Mouse (Mus musculus) olfactory bulb, adult 2 months (tissue): ENCODE measurements around the gene Gm28961. TPM values are rescaled to one million over a fixed set of nuclear protein-coding genes. Genes with fewer than 3 reads are reported as not detected.
"Not testable (repeated sequence)": the region's sequence is repeated elsewhere in the genome, so short reads cannot be mapped to it uniquely, and the experiment has no call there.

Experiments used
- H3K27ac ChIP-seq: fragments of 200-500 bp; 2 replicates; pipeline ENCODE4 v1.5.1; 2012; ENCODE audit warnings: low read depth, low read length; ENCODE audit not compliant: insufficient read depth
- H3K4me1 ChIP-seq: fragments of 200-500 bp; 2 replicates; pipeline ENCODE4 v1.6.1; 2012; ENCODE audit warnings: low read length; ENCODE audit not compliant: control insufficient read depth, insufficient read depth
- H3K4me3 ChIP-seq: fragments of 200-500 bp; 2 replicates; pipeline ENCODE4 v1.5.1; 2012; ENCODE audit warnings: mild to moderate bottlenecking, low read depth, low read length, moderate library complexity; ENCODE audit not compliant: insufficient read depth
- WGBS: fragments of 180-500 bp; shearing (Covaris S2); methylation state at CpG from one replicate; pipeline ENCODE4 v1.1.7; 2018; 5-methylcytosine and 5-hydroxymethylcytosine counted together
- polyA plus RNA-seq: library from polyadenylated mRNA; stranded (reverse); fragments of >200 nt; gene quantifications from 2 replicates; pipeline ENCODE4 v1.2.4, GENCODE M21; 2012; ENCODE audit warnings: low replicate concordance; ENCODE audit not compliant: missing spikeins, insufficient read depth, insufficient read length

The Gm28961 gene
- polyA plus RNA-seq = not detected in 2 replicates

- H3K4me3 ChIP-seq, H3K4me1 ChIP-seq, H3K27ac ChIP-seq: not testable (repeated sequence)
- WGBS = no CpG with 5 or more reads among the region's 6 CpGs
These were observed at the start of gene Gm28961 for GRCm38 (mm10) chrY:57705397-57705796. Gene Gm28961, plus strand, starts transcription at chrY:57705697.

Other genes with a start within 250 kb of the Gm28961 start
- gene Gm21943, start 172.0 kb upstream of the Gm28961 start, polyA plus RNA-seq = not detected in 2 replicates